Mouse (Mus musculus): ENCODE results near the gene Prl5a1. TPM values are rescaled to one million over a fixed set of nuclear protein-coding genes. Genes with fewer than 3 reads are reported as not detected.

Gene Prl5a1
- polyA plus RNA-seq (2015; fragmentation: Nextera tagmentation; extraction: Ambion mirVana) = not detected in 2 replicates

DNA sequence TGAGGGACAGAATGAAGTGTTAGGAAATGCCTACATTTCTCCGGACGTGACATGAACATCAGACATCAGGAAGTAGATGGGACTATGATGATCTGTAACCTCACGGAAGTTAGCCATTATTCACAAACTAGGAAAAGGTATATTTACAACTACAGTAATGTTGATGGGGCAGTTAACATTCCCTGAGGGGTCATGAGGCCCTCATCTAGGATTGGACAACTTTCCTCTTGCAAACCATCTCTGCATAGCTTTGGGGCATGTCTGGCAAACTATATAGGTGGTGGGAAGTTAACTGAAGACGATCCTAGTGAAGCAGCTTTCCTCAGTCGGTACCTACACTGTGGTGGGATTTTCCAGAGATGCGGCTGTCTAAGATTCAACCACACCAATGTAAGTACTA is at the start of gene Prl5a1:
Gene Prl5a1, plus strand, starts transcription at position 301 of the 400 bp plus-strand sequence.
- no peak for ATAC-seq (ENCODE audit: low read depth)
- no peak within 1 kb of the TSS for H3K4me2 ChIP-seq (ENCODE audit: low read depth, low read length)
- no peaks in the 10 kb centered on the region for H3K4me1 ChIP-seq (ENCODE audit: control insufficient read depth, low read depth, low read length)
- 70% methylated on average over 6 of the region's 6 CpGs for WGBS (ENCODE audit: insufficient replicate concordance)
- no peak within 1 kb of the TSS for H3K4me3 ChIP-seq (ENCODE audit: low read depth, low read length)
- H3K9ac ChIP-seq (ENCODE audit: low read depth, low read length) = no peak within 1 kb of the TSS
- no peaks in the 10 kb centered on the region for H3K27me3 ChIP-seq (ENCODE audit: control insufficient read depth, insufficient read depth, low read depth, low read length)
- H3K36me3 ChIP-seq (ENCODE audit: control insufficient read depth, insufficient read depth) = no peaks in the 10 kb centered on the region
- H3K9me3 ChIP-seq (replicated peaks; ENCODE audit: control insufficient read depth, low read length) = no peaks in the 10 kb centered on the region
- H3K27ac ChIP-seq (ENCODE audit: low read length) = no peak within 1 kb of the TSS

GRCm38 (mm10) chr13:28096161-28096560 is 46.1 kb upstream of the Prl5a1 start:
- H3K27me3 ChIP-seq (ENCODE audit: control insufficient read depth, insufficient read depth, low read depth, low read length) = no peaks in the 10 kb centered on the region
- H3K4me2 ChIP-seq (ENCODE audit: low read depth, low read length) = no peak overlapping the region
- ATAC-seq (ENCODE audit: low read depth) = no peak
- no peak overlapping the region for H3K9ac ChIP-seq (ENCODE audit: low read depth, low read length)
- no peaks in the 10 kb centered on the region for H3K9me3 ChIP-seq (replicated peaks; ENCODE audit: control insufficient read depth, low read length)
- no peaks in the 10 kb centered on the region for H3K4me1 ChIP-seq (ENCODE audit: control insufficient read depth, low read depth, low read length)
- no peak overlapping the region for H3K27ac ChIP-seq (ENCODE audit: low read length)
- no peaks in the 10 kb centered on the region for H3K36me3 ChIP-seq (ENCODE audit: control insufficient read depth, insufficient read depth)
- no peak overlapping the region for H3K4me3 ChIP-seq (ENCODE audit: low read depth, low read length)

- 47% methylated on average over 3 of the region's 3 CpGs for WGBS (ENCODE audit: insufficient replicate concordance)
- no peak for ATAC-seq (ENCODE audit: low read depth)
- H3K27ac ChIP-seq (ENCODE audit: low read length) = no peak overlapping the region
- no peaks in the 10 kb centered on the region for H3K4me1 ChIP-seq (ENCODE audit: control insufficient read depth, low read depth, low read length)
- no peak overlapping the region for H3K4me2 ChIP-seq (ENCODE audit: low read depth, low read length)
- no peaks in the 10 kb centered on the region for H3K9me3 ChIP-seq (replicated peaks; ENCODE audit: control insufficient read depth, low read length)
- H3K9ac ChIP-seq (ENCODE audit: low read depth, low read length) = no peak overlapping the region
- H3K27me3 ChIP-seq (ENCODE audit: control insufficient read depth, insufficient read depth, low read depth, low read length) = no peaks in the 10 kb centered on the region
- no peak overlapping the region for H3K4me3 ChIP-seq (ENCODE audit: low read depth, low read length)
- no peaks in the 10 kb centered on the region for H3K36me3 ChIP-seq (ENCODE audit: control insufficient read depth, insufficient read depth)
Measured at GRCm38 (mm10) chr13:28108536-28108935, 33.7 kb upstream of the Prl5a1 start.

DNA sequence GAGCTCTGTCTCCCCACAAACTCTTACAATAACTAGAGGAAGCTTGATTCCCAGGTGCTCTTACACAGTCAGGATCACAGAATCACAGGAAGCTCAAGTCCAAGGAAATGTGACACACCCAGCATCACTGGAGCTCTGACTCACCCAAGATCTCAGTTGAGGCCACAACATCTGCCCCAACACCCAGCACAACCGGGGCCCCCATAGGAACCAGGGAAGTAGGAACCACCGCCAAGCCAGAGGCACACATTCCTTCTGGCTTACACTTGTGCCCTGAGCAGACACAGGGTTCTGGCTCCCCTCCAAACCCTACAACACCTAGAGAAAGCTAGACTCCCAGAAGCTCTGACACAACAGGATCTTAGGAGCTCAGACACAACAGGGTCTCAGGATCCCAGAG is 9.5 kb upstream of the Prl5a1 start:
- H3K27ac ChIP-seq (ENCODE audit: low read length) = no peak overlapping the region
- no peaks in the 10 kb centered on the region for H3K4me1 ChIP-seq (ENCODE audit: control insufficient read depth, low read depth, low read length)
- no peaks in the 10 kb centered on the region for H3K27me3 ChIP-seq (ENCODE audit: control insufficient read depth, insufficient read depth, low read depth, low read length)
- no peak overlapping the region for H3K9ac ChIP-seq (ENCODE audit: low read depth, low read length)
- H3K4me3 ChIP-seq (ENCODE audit: low read depth, low read length) = no peak overlapping the region
- H3K9me3 ChIP-seq (replicated peaks; ENCODE audit: control insufficient read depth, low read length) = no peaks in the 10 kb centered on the region; the same call in 1 of the 2 replicates
- no peak overlapping the region for H3K4me2 ChIP-seq (ENCODE audit: low read depth, low read length)
- ATAC-seq (ENCODE audit: low read depth) = no peak
- H3K36me3 ChIP-seq (ENCODE audit: control insufficient read depth, insufficient read depth) = no peaks in the 10 kb centered on the region
- 74% methylated on average over 2 of the region's 2 CpGs for WGBS (ENCODE audit: insufficient replicate concordance)

- Histone ChIP-seq H3K9ac (ENCODE audit: low read depth, low read length) (no peak overlapping the region), H3K9me3 (replicated peaks; ENCODE audit: control insufficient read depth, low read length) (no peaks in the 10 kb centered on the region; the same call in 1 of the 2 replicates), H3K36me3 (ENCODE audit: control insufficient read depth, insufficient read depth) (no peaks in the 10 kb centered on the region), H3K4me3 (ENCODE audit: low read depth, low read length) (no peak overlapping the region), H3K27me3 (ENCODE audit: control insufficient read depth, insufficient read depth, low read depth, low read length) (no peaks in the 10 kb centered on the region), H3K27ac (ENCODE audit: low read length) (no peak overlapping the region), H3K4me2 (ENCODE audit: low read depth, low read length) (no peak overlapping the region), H3K4me1 (ENCODE audit: control insufficient read depth, low read depth, low read length) (no peaks in the 10 kb centered on the region)
- no peak for ATAC-seq (ENCODE audit: low read depth)
Measured at GRCm38 (mm10) chr13:28135790-28136189, 6.5 kb upstream of the Prl5a1 start.

Other genes starting within 250 kb of the Prl5a1 start
- not detected in 2 replicates for gene Prl4a1, start 126.3 kb upstream of the Prl5a1 start, polyA plus RNA-seq (2015; fragmentation: Nextera tagmentation; extraction: Ambion mirVana)
- 5.5 and 5.6 TPM in 2 replicates for gene Gm11361, start 115.0 kb downstream of the Prl5a1 start, polyA plus RNA-seq (2015; fragmentation: Nextera tagmentation; extraction: Ambion mirVana)

Measured in liver, embryonic 16.5 days (tissue).